Mouse (Mus musculus): ENCODE results near the gene Cdk15. TPM values are rescaled to one million over a fixed set of nuclear protein-coding genes. Genes with fewer than 3 reads are reported as not detected.

The Cdk15 gene
- total RNA-seq (2014; rRNA removed) (not detected in 2 replicates), polyA plus RNA-seq (2012; rRNA removed) (not detected in 2 replicates)

DNA sequence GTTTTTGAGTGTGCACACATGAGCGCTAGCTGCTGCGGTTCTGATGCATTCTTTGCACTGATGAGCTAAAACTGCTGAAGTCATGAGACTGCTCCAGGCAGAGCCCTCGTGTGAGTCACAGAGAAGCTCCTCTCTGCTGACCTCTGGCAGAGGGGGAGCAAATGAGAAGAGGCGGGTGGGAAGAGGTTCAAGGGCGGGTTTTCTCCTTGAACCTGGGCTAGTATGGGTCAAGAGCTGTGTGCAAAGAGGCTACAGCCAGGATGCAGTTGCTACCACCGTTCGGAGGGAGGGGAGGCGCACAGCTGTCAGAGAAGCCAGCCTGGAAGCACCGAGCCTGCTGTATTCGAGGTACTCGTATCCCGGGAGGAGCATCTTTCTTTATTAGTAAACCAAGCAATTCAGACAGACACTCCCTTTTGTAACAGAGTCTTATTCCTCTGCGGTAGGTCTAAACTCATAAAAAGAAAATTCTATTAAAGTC lies at the start of gene Cdk15:
TSS of gene Cdk15 (plus strand) at position 156 of the 481 bp plus-strand sequence.
- DNase-seq (ENCODE audit: extremely low read depth, low read depth, low spot score), result no peak
- Histone ChIP-seq H3K36me3 (ENCODE audit: control insufficient read depth, insufficient read depth, low read length) (no peaks in the 10 kb centered on the region), H3K27ac (replicated peaks; ENCODE audit: insufficient read depth, low read depth, low read length) (no peak within 1 kb of the TSS), H3K27me3 (ENCODE audit: control insufficient read depth, insufficient read depth, low read length) (peaks cover 5% of the 10 kb centered on the region; the same call in 1 of the 2 replicates), H3K4me1 (ENCODE audit: control insufficient read depth, insufficient read depth, low read length) (no peaks in the 10 kb centered on the region), H3K9ac (ENCODE audit: low read depth, low read length) (no peak within 1 kb of the TSS), H3K4me3 (ENCODE audit: insufficient read depth, low read depth, low read length) (no peak within 1 kb of the TSS), H3K79me2 (ENCODE audit: control insufficient read depth, insufficient read depth, low read length) (no peaks in the 10 kb centered on the region)
- no peak for TF ChIP-seq POLR2A (IDR thresholded peaks at IDR 0.05; ENCODE audit: extremely low read depth, insufficient read depth, low read length)
- no peak for TF ChIP-seq CTCF (IDR thresholded peaks at IDR 0.05; ENCODE audit: low read depth, low read length)
- WGBS, result 32% methylated on average over 13 of the region's 13 CpGs

DNA sequence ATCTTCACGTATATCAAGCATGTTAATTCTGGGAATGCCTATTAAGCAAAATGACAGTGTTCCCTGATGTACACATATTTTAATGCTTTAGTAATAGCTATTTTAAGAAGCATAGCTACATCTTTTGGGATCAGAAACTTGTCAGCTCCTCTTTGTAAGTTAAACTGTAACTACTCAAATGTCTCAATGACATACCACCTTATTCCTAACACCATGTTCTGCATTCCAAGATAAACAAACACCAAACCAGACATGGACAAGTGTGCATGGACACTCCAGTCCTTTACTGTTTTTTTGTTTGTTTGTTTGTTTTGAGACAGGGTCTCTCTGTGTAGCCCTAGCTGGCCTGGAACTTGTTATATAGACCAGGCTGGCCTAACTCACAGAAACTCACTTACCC lies 48.4 kb upstream of the Cdk15 start:
- Histone ChIP-seq H3K4me1 (ENCODE audit: control insufficient read depth, insufficient read depth, low read length) (peaks cover 30% of the 10 kb centered on the region), H3K27ac (replicated peaks; ENCODE audit: insufficient read depth, low read depth, low read length) (peak overlapping the region; percentile 78), H3K9ac (ENCODE audit: low read depth, low read length) (peak overlapping the region; percentile 14; the same call in 1 of the 2 replicates), H3K36me3 (ENCODE audit: control insufficient read depth, insufficient read depth, low read length) (peaks cover 38% of the 10 kb centered on the region), H3K4me3 (ENCODE audit: insufficient read depth, low read depth, low read length) (no peak overlapping the region), H3K79me2 (ENCODE audit: control insufficient read depth, insufficient read depth, low read length) (no peaks in the 10 kb centered on the region), H3K27me3 (ENCODE audit: control insufficient read depth, insufficient read depth, low read length) (no peaks in the 10 kb centered on the region)
- WGBS, result 32% methylated on average over 1 of the region's 1 CpGs
- TF ChIP-seq POLR2A (IDR thresholded peaks at IDR 0.05; ENCODE audit: extremely low read depth, insufficient read depth, low read length) (no peak), CTCF (IDR thresholded peaks at IDR 0.05; ENCODE audit: low read depth, low read length) (no peak)
- DNase-seq (ENCODE audit: extremely low read depth, low read depth, low spot score), result peak; percentile 92

DNA sequence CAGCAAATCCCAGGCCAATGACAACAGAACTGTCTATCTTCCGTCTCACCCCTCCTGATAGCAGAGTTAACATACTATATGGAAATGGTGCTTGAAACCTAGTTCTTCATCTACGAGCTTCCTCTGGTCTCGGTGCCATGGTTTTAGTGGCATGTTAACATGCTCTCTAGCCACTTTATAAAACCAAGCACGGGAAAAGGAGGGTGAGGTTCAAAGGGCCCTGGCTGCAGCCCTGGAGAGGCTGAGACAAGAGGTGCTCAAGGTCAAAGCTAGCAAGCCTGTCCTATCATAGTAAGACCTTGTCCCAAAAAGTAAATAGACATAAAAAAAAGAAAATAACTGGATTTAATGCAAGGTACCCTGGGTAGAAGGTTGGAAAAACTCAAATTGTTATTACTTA lies 45.1 kb upstream of the Cdk15 start:
- TF ChIP-seq POLR2A (IDR thresholded peaks at IDR 0.05; ENCODE audit: extremely low read depth, insufficient read depth, low read length), result no peak
- TF ChIP-seq CTCF (IDR thresholded peaks at IDR 0.05; ENCODE audit: low read depth, low read length), result no peak
- Histone ChIP-seq H3K79me2 (ENCODE audit: control insufficient read depth, insufficient read depth, low read length) (no peaks in the 10 kb centered on the region), H3K27ac (replicated peaks; ENCODE audit: insufficient read depth, low read depth, low read length) (peak overlapping the region; percentile 91), H3K4me1 (ENCODE audit: control insufficient read depth, insufficient read depth, low read length) (peaks cover 23% of the 10 kb centered on the region), H3K27me3 (ENCODE audit: control insufficient read depth, insufficient read depth, low read length) (no peaks in the 10 kb centered on the region), H3K36me3 (ENCODE audit: control insufficient read depth, insufficient read depth, low read length) (peaks cover 32% of the 10 kb centered on the region), H3K4me3 (ENCODE audit: insufficient read depth, low read depth, low read length) (no peak overlapping the region), H3K9ac (ENCODE audit: low read depth, low read length) (peak overlapping the region; percentile 48)
- DNase-seq (ENCODE audit: extremely low read depth, low read depth, low spot score), result peak; percentile 90
- 24% methylated on average over 4 of the region's 4 CpGs for WGBS

DNA sequence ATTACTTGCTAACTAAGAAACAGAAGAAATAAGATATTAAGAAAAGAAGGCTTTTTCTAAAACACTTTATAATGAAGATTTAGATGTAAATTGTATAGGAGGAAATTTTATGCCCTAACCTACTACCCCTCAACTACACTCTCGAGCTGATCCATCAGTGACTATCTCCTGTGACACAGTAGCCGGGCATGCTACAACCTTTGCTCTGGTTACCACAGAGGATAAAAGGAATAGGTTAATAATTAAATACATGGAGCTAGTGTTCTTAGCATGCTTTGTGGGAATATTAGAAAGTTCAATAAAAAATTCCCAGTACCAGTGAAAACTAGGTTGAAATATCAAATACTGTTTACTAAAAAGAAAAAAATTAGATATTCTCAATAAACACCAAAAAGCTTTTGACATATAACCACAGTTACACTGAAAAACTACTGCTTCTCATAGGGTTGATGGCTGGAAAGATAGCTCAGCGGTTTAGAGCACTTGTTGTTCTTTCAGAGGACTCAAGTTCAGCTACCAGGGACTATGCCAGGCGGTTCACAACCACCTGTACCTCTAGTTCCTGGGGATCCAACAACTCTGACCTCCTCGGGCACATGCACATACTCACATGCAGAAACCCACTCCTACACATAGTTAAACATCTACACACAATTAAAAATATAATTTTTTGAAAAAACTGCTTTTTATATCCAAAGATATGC lies 44.5 kb upstream of the Cdk15 start:
- no peak for TF ChIP-seq CTCF (IDR thresholded peaks at IDR 0.05; ENCODE audit: low read depth, low read length)
- TF ChIP-seq POLR2A (IDR thresholded peaks at IDR 0.05; ENCODE audit: extremely low read depth, insufficient read depth, low read length), result no peak

DNA sequence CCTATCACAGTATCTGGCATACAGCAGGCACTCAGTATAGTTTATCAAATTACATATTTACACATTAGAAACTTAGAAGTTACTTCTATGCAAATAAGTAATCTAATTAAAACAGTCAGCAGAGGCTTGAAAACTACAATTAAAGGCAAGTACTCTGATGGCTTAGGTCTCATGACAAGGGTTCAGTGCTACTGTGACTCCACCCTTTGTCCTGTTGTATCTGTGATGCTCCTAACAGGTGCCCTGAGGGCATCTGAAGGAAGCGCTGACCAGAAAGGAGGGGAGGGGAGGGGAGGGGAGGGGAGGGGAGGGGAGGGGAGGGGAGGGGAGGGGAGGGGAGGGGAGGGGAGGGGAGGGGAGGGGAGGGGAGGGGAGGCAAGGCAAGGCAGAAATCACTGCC lies 43.8 kb upstream of the Cdk15 start:
- no CpG with 5 or more reads among the region's 1 CpGs for whole genome bisulfite sequencing
- Histone ChIP-seq H3K4me1 (ENCODE audit: control insufficient read depth, insufficient read depth, low read length) (peaks cover 18% of the 10 kb centered on the region), H3K79me2 (ENCODE audit: control insufficient read depth, insufficient read depth, low read length) (no peaks in the 10 kb centered on the region), H3K9ac (ENCODE audit: low read depth, low read length) (no peak overlapping the region), H3K4me3 (ENCODE audit: insufficient read depth, low read depth, low read length) (no peak overlapping the region), H3K36me3 (ENCODE audit: control insufficient read depth, insufficient read depth, low read length) (peaks cover 31% of the 10 kb centered on the region), H3K27ac (replicated peaks; ENCODE audit: insufficient read depth, low read depth, low read length) (no peak overlapping the region), H3K27me3 (ENCODE audit: control insufficient read depth, insufficient read depth, low read length) (no peaks in the 10 kb centered on the region)
- peak; percentile 61 for DNase-seq (ENCODE audit: extremely low read depth, low read depth, low spot score)
- no peak for TF ChIP-seq POLR2A (IDR thresholded peaks at IDR 0.05; ENCODE audit: extremely low read depth, insufficient read depth, low read length)
- TF ChIP-seq CTCF (IDR thresholded peaks at IDR 0.05; ENCODE audit: low read depth, low read length), result no peak

More for the DNA sequence above, 44.5 kb upstream of the Cdk15 start:
- Histone ChIP-seq H3K27ac (replicated peaks; ENCODE audit: insufficient read depth, low read depth, low read length) (peak overlapping the region; percentile 69), H3K36me3 (ENCODE audit: control insufficient read depth, insufficient read depth, low read length) (peaks cover 32% of the 10 kb centered on the region), H3K4me1 (ENCODE audit: control insufficient read depth, insufficient read depth, low read length) (peaks cover 23% of the 10 kb centered on the region), H3K79me2 (ENCODE audit: control insufficient read depth, insufficient read depth, low read length) (no peaks in the 10 kb centered on the region), H3K9ac (ENCODE audit: low read depth, low read length) (no peak overlapping the region), H3K27me3 (ENCODE audit: control insufficient read depth, insufficient read depth, low read length) (no peaks in the 10 kb centered on the region), H3K4me3 (ENCODE audit: insufficient read depth, low read depth, low read length) (no peak overlapping the region)
- peak; percentile 95 for DNase-seq (ENCODE audit: extremely low read depth, low read depth, low spot score)
- 26% methylated on average over 5 of the region's 5 CpGs for WGBS

DNA sequence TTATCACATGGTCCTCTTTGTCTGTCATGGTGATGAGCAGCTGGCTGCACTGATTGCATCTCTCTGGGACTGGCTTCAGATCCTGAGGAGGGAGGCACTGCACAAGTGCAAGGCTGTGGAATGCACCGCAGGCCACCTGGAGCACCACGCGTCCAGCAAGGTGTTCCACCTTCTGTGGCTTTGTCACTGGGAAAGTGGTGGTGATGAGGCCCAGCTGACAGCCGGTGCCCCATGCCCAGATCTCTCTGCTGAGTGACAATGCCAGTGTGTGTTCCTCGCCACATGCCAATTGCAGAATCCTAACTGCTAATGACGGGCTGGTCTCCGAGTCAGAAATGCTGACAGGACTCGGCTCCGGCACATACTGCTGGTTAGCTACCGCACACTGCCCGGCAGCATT lies 41.3 kb upstream of the Cdk15 start:
- Histone ChIP-seq H3K36me3 (ENCODE audit: control insufficient read depth, insufficient read depth, low read length) (peaks cover 31% of the 10 kb centered on the region), H3K79me2 (ENCODE audit: control insufficient read depth, insufficient read depth, low read length) (no peaks in the 10 kb centered on the region), H3K4me3 (ENCODE audit: insufficient read depth, low read depth, low read length) (no peak overlapping the region), H3K27ac (replicated peaks; ENCODE audit: insufficient read depth, low read depth, low read length) (no peak overlapping the region), H3K9ac (ENCODE audit: low read depth, low read length) (no peak overlapping the region), H3K27me3 (ENCODE audit: control insufficient read depth, insufficient read depth, low read length) (no peaks in the 10 kb centered on the region), H3K4me1 (ENCODE audit: control insufficient read depth, insufficient read depth, low read length) (peaks cover 7% of the 10 kb centered on the region; the same call in 1 of the 2 replicates)
- DNase-seq (ENCODE audit: extremely low read depth, low read depth, low spot score), result no peak
- TF ChIP-seq CTCF (IDR thresholded peaks at IDR 0.05; ENCODE audit: low read depth, low read length) (no peak), POLR2A (IDR thresholded peaks at IDR 0.05; ENCODE audit: extremely low read depth, insufficient read depth, low read length) (no peak)
- WGBS, result 96% methylated on average over 11 of the region's 11 CpGs
